Mouse (Mus musculus) left cerebral cortex, adult 8-10 months (tissue): ENCODE results near the gene Fthl17a. TPM values are rescaled to one million over a fixed set of nuclear protein-coding genes. Genes with fewer than 3 reads are reported as not detected.

Experiments used
- DNase-seq, 2 experiments: peaks; one replicate each; pipeline ENCODE4 v3.0.0; 2022; ENCODE audit warnings: low spot score in 2 of 2
- total RNA-seq, 4 experiments: library from RNA; stranded (reverse); gene quantifications; 2 replicates each; pipeline ENCODE4 v1.2.4; 2022

The Fthl17a gene
- total RNA-seq, result not detected

GRCm38 (mm10) chrX:85249379-85249778, at the start of gene Fthl17a:
Gene Fthl17a, plus strand, starts transcription at chrX:85249679.
- DNase-seq, result no peak

GRCm38 (mm10) chrX:85207001-85207400, 42.5 kb upstream of the Fthl17a start:
- DNase-seq, result no peak

GRCm38 (mm10) chrX:85226883-85227282, 22.6 kb upstream of the Fthl17a start:
- DNase-seq, result no peak

GRCm38 (mm10) chrX:85271821-85272220, 22.3 kb downstream of the Fthl17a start:
- no peak for DNase-seq

- no peak for DNase-seq
Observed at GRCm38 (mm10) chrX:85272296-85272695, 22.8 kb downstream of the Fthl17a start.

GRCm38 (mm10) chrX:85289846-85290245, 40.4 kb downstream of the Fthl17a start:
- no peak for DNase-seq

GRCm38 (mm10) chrX:85292781-85293180, 43.3 kb downstream of the Fthl17a start:
- DNase-seq, result no peak

- DNase-seq, result no peak
Observed at GRCm38 (mm10) chrX:85294001-85294400, 44.5 kb downstream of the Fthl17a start.

GRCm38 (mm10) chrX:85304674-85305073, 55.2 kb downstream of the Fthl17a start:
- DNase-seq, result no peak

GRCm38 (mm10) chrX:85318576-85318975, 69.1 kb downstream of the Fthl17a start:
- no peak for DNase-seq

- DNase-seq, result no peak
Observed at GRCm38 (mm10) chrX:85319193-85319592, 69.7 kb downstream of the Fthl17a start.
